Mouse (Mus musculus) frontal cortex, adult (tissue): ENCODE results near the gene Myo16.

Experiments used
- ATAC-seq: cut with Nextera tagmentation; 2 replicates; pipeline ENCODE4 v1.9.2; 2017; ENCODE audit warnings: mild to moderate bottlenecking, moderate library complexity, mixed read lengths; ENCODE audit not compliant: low TSS enrichment

Myo16 gene

GRCm38 (mm10) chr8:10625262-10625661, 471.6 kb downstream of the Myo16 start:
- ATAC-seq: no peak

- ATAC-seq: no peak
Measured at GRCm38 (mm10) chr8:10628725-10629124, 475.0 kb downstream of the Myo16 start.

GRCm38 (mm10) chr8:10629862-10630261, 476.2 kb downstream of the Myo16 start:
- ATAC-seq: no peak

GRCm38 (mm10) chr8:10631006-10631405, 477.3 kb downstream of the Myo16 start:
- no peak for ATAC-seq

- ATAC-seq: no peak
Measured at GRCm38 (mm10) chr8:10632603-10633002, 478.9 kb downstream of the Myo16 start.

GRCm38 (mm10) chr8:10633360-10634140, 479.8 kb downstream of the Myo16 start:
- ATAC-seq: no peak

- ATAC-seq: no peak
Measured at GRCm38 (mm10) chr8:10634421-10634820, 480.7 kb downstream of the Myo16 start.

- ATAC-seq: no peak
Measured at GRCm38 (mm10) chr8:10638871-10639270, 485.2 kb downstream of the Myo16 start.

GRCm38 (mm10) chr8:10640176-10640810, 486.6 kb downstream of the Myo16 start:
- no peak for ATAC-seq

- no peak for ATAC-seq
Measured at GRCm38 (mm10) chr8:10640859-10641258, 487.1 kb downstream of the Myo16 start.

GRCm38 (mm10) chr8:10641343-10641742, 487.6 kb downstream of the Myo16 start:
- no peak for ATAC-seq

GRCm38 (mm10) chr8:10643244-10643643, 489.5 kb downstream of the Myo16 start:
- no peak for ATAC-seq

- no peak for ATAC-seq
Measured at GRCm38 (mm10) chr8:10644481-10644880, 490.8 kb downstream of the Myo16 start.

GRCm38 (mm10) chr8:10645740-10646139, 492.0 kb downstream of the Myo16 start:
- ATAC-seq: no peak

- peak; percentile 20; the same call in 1 of the 2 replicates for ATAC-seq
Measured at GRCm38 (mm10) chr8:10646485-10646884, 492.8 kb downstream of the Myo16 start.

- no peak for ATAC-seq
Measured at GRCm38 (mm10) chr8:10651546-10652315, 498.0 kb downstream of the Myo16 start.

GRCm38 (mm10) chr8:10653282-10653681, 499.6 kb downstream of the Myo16 start:
- ATAC-seq: no peak

- ATAC-seq: no peak
Measured at GRCm38 (mm10) chr8:10654922-10655518, 501.3 kb downstream of the Myo16 start.

- ATAC-seq: no peak
Measured at GRCm38 (mm10) chr8:10663770-10664470, 510.2 kb downstream of the Myo16 start.

- ATAC-seq: no peak
Measured at GRCm38 (mm10) chr8:10664861-10665543, 511.3 kb downstream of the Myo16 start.

- peak; percentile 31; the same call in 1 of the 2 replicates for ATAC-seq
Measured at GRCm38 (mm10) chr8:10665821-10666283, 512.1 kb downstream of the Myo16 start.
